In genomic region chr7:139950283-139950971, GRCm38 (mm10) we compare ENCODE assay signal across 8 mouse cellular contexts. TPM values are rescaled to one million over a fixed set of nuclear protein-coding genes. Genes with fewer than 3 reads are reported as not detected.
DNase-seq lines count a peak whose midpoint lies in the region; ATAC-seq lines count a peak whose summit lies in the region.

No protein-coding gene starts in this region.

- no peaks in the 10 kb centered on the region for H3K4me1 ChIP-seq in embryonic facial prominence, embryonic 15.5 days
- H3K4me1 ChIP-seq in heart, embryonic 16.5 days (ENCODE audit: control insufficient read depth, insufficient read depth, low read length) = peaks cover 3% of the 10 kb centered on the region
- H3K4me1 ChIP-seq in megakaryocyte, embryonic 14.5 days = peaks cover 17% of the 10 kb centered on the region
- 0 out of 2 replicates have a peak, but pooled peaks cover 3% of the 10 kb centered on the region for H3K4me1 ChIP-seq in stomach, embryonic 14.5 days (ENCODE audit: control insufficient read depth, insufficient read depth, low read length)

- under 1% methylated on average over 33 of the region's 33 CpGs for WGBS in embryonic facial prominence, embryonic 15.5 days
- under 1% methylated on average over 33 of the region's 33 CpGs for WGBS in heart, embryonic 16.5 days
- WGBS in stomach, embryonic 14.5 days = under 1% methylated on average over 33 of the region's 33 CpGs

- peak overlapping the region; percentile 53 for H3K9ac ChIP-seq in embryonic facial prominence, embryonic 15.5 days
- peak overlapping the region; percentile 68 for H3K9ac ChIP-seq in heart, embryonic 16.5 days (ENCODE audit: low read length)
- H3K9ac ChIP-seq in stomach, embryonic 14.5 days (replicated peaks; ENCODE audit: low read depth, low read length) = peak overlapping the region; percentile 38

- no peaks in the 10 kb centered on the region for H3K36me3 ChIP-seq in embryonic facial prominence, embryonic 15.5 days
- H3K36me3 ChIP-seq in heart, embryonic 16.5 days (ENCODE audit: control insufficient read depth, insufficient read depth) = no peaks in the 10 kb centered on the region
- H3K36me3 ChIP-seq in megakaryocyte, embryonic 14.5 days (replicated peaks; ENCODE audit: low read length) = no peaks in the 10 kb centered on the region
- no peaks in the 10 kb centered on the region for H3K36me3 ChIP-seq in stomach, embryonic 14.5 days (ENCODE audit: control insufficient read depth, insufficient read depth, low read length)

- peak overlapping the region; percentile 87 for H3K4me2 ChIP-seq in embryonic facial prominence, embryonic 15.5 days (replicated peaks)
- H3K4me2 ChIP-seq in heart, embryonic 16.5 days (ENCODE audit: low read depth, low read length) = peak overlapping the region; percentile 97
- peak overlapping the region; percentile 92 for H3K4me2 ChIP-seq in stomach, embryonic 14.5 days (replicated peaks; ENCODE audit: low read depth, low read length)

- H3K27me3 ChIP-seq in embryonic facial prominence, embryonic 15.5 days = peaks cover 20% of the 10 kb centered on the region
- H3K27me3 ChIP-seq in heart, embryonic 16.5 days (ENCODE audit: control insufficient read depth, insufficient read depth, low read length) = peaks cover 26% of the 10 kb centered on the region
- H3K27me3 ChIP-seq in megakaryocyte, embryonic 14.5 days (replicated peaks) = peaks cover 74% of the 10 kb centered on the region
- H3K27me3 ChIP-seq in stomach, embryonic 14.5 days (ENCODE audit: control insufficient read depth, insufficient read depth, low read length) = peaks cover 12% of the 10 kb centered on the region

- H3K27ac ChIP-seq in embryonic facial prominence, embryonic 15.5 days (replicated peaks) = peak overlapping the region; percentile 71
- peak overlapping the region; percentile 59 for H3K27ac ChIP-seq in heart, embryonic 16.5 days (ENCODE audit: low read length)
- H3K27ac ChIP-seq in stomach, embryonic 14.5 days (ENCODE audit: low read length) = no peak overlapping the region

- DNase-seq in urinary bladder, adult 18-20 months (ENCODE audit: low spot score in 2 of 2) = peak; percentile 34 to 40
- no peak for DNase-seq in urinary bladder, adult 2 months (ENCODE audit: low spot score)
- DNase-seq in kidney, postnatal 25 days = peak; percentile 54 to 60
- no peak for DNase-seq in cerebellum, adult 8-10 months

- peak; percentile 76 for ATAC-seq in embryonic facial prominence, embryonic 15.5 days (ENCODE audit: insufficient number of reproducible peaks, low FRiP score, low TSS enrichment, low read depth)
- peak; percentile 71 for ATAC-seq in heart, embryonic 16.5 days (replicated peaks; ENCODE audit: extremely low read depth, insufficient read depth, low FRiP score)
- peak; percentile 70 for ATAC-seq in stomach, embryonic 14.5 days (ENCODE audit: insufficient number of reproducible peaks, insufficient read depth, low FRiP score, low read depth)

- peak overlapping the region; percentile 64 for H3K4me3 ChIP-seq in embryonic facial prominence, embryonic 15.5 days (replicated peaks)
- peak overlapping the region; percentile 76 for H3K4me3 ChIP-seq in heart, embryonic 16.5 days (ENCODE audit: low read length)
- H3K4me3 ChIP-seq in megakaryocyte, embryonic 14.5 days (replicated peaks) = peak overlapping the region; percentile 93
- peak overlapping the region; percentile 52 for H3K4me3 ChIP-seq in stomach, embryonic 14.5 days (ENCODE audit: low read depth, low read length)

- no peaks in the 10 kb centered on the region for H3K9me3 ChIP-seq in embryonic facial prominence, embryonic 15.5 days (replicated peaks)
- no peaks in the 10 kb centered on the region for H3K9me3 ChIP-seq in heart, embryonic 16.5 days (replicated peaks; ENCODE audit: control insufficient read depth, low read length)
- no peaks in the 10 kb centered on the region for H3K9me3 ChIP-seq in megakaryocyte, embryonic 14.5 days
- H3K9me3 ChIP-seq in stomach, embryonic 14.5 days (ENCODE audit: control insufficient read depth, low read depth, low read length) = no peaks in the 10 kb centered on the region

RNA-seq across cellular contexts. Expression of gene Utf1, which starts 6.8 kb away (rescaled TPM):
- not detected in 2 replicates for polyA plus RNA-seq in urinary bladder, adult 2 months (2012; rRNA removed)
- polyA plus RNA-seq in embryonic facial prominence, embryonic 15.5 days (2015; fragmentation: Nextera tagmentation; extraction: Ambion mirVana) = 0.17 TPM in 1 of 2 replicates, not detected in the other
- polyA plus RNA-seq in heart, embryonic 16.5 days (2015; fragmentation: Nextera tagmentation; extraction: Ambion mirVana) = 0.71 and 2.0 TPM in 2 replicates
- not detected in 2 replicates for polyA plus RNA-seq in megakaryocyte, embryonic 14.5 days (2012; ENCODE audit: insufficient read depth, low replicate concordance)
- polyA plus RNA-seq in stomach, embryonic 14.5 days (2014; fragmentation: Nextera tagmentation; extraction: Ambion mirVana) = not detected in 2 replicates

RNA-seq across cellular contexts. Expression of gene 6430531B16Rik, which starts 28.1 kb away (rescaled TPM):
- polyA plus RNA-seq in urinary bladder, adult 2 months (2012; rRNA removed) = 0.37 and 0.70 TPM in 2 replicates
- polyA plus RNA-seq in embryonic facial prominence, embryonic 15.5 days (2015; fragmentation: Nextera tagmentation; extraction: Ambion mirVana) = 3.6 and 5.0 TPM in 2 replicates
- 0.66 and 0.69 TPM in 2 replicates for polyA plus RNA-seq in heart, embryonic 16.5 days (2015; fragmentation: Nextera tagmentation; extraction: Ambion mirVana)
- polyA plus RNA-seq in megakaryocyte, embryonic 14.5 days (2012; ENCODE audit: insufficient read depth, low replicate concordance) = 0.31 TPM in 1 of 2 replicates, not detected in the other
- polyA plus RNA-seq in stomach, embryonic 14.5 days (2014; fragmentation: Nextera tagmentation; extraction: Ambion mirVana) = 0.28 and 0.49 TPM in 2 replicates

RNA-seq across cellular contexts. Expression of gene Adam8, which starts 41.9 kb away (rescaled TPM):
- 5.8 and 6.3 TPM in 2 replicates for polyA plus RNA-seq in urinary bladder, adult 2 months (2012; rRNA removed)
- 2.8 and 4.0 TPM in 2 replicates for polyA plus RNA-seq in embryonic facial prominence, embryonic 15.5 days (2015; fragmentation: Nextera tagmentation; extraction: Ambion mirVana)
- 1.7 and 2.8 TPM in 2 replicates for polyA plus RNA-seq in heart, embryonic 16.5 days (2015; fragmentation: Nextera tagmentation; extraction: Ambion mirVana)
- 7.8 and 22.3 TPM in 2 replicates for polyA plus RNA-seq in megakaryocyte, embryonic 14.5 days (2012; ENCODE audit: insufficient read depth, low replicate concordance)
- 2.4 and 2.8 TPM in 2 replicates for polyA plus RNA-seq in stomach, embryonic 14.5 days (2014; fragmentation: Nextera tagmentation; extraction: Ambion mirVana)

RNA-seq across cellular contexts. Expression of gene Kndc1, which starts 55.9 kb away (rescaled TPM):
- polyA plus RNA-seq in urinary bladder, adult 2 months (2012; rRNA removed) = 0.03 and 0.07 TPM in 2 replicates
- 1.1 and 1.7 TPM in 2 replicates for polyA plus RNA-seq in embryonic facial prominence, embryonic 15.5 days (2015; fragmentation: Nextera tagmentation; extraction: Ambion mirVana)
- 0.37 and 0.47 TPM in 2 replicates for polyA plus RNA-seq in heart, embryonic 16.5 days (2015; fragmentation: Nextera tagmentation; extraction: Ambion mirVana)
- not detected in 2 replicates for polyA plus RNA-seq in megakaryocyte, embryonic 14.5 days (2012; ENCODE audit: insufficient read depth, low replicate concordance)
- polyA plus RNA-seq in stomach, embryonic 14.5 days (2014; fragmentation: Nextera tagmentation; extraction: Ambion mirVana) = 0.27 and 0.46 TPM in 2 replicates

Comparison
In these comparisons a context has a peak if more than half of its experiments do, and no peak if none do; other contexts are left out.
1. DNase-seq: peak in urinary bladder, adult 18-20 months (2 of 2) and kidney, postnatal 25 days (2 of 2); none in urinary bladder, adult 2 months (single experiment) and cerebellum, adult 8-10 months (single experiment).
2. Peak in every context shown above with its lines, with median percentiles within 50 percentile points of each other: ATAC-seq, H3K4me2 ChIP-seq, H3K4me3 ChIP-seq and H3K9ac ChIP-seq.